Mouse (Mus musculus) spleen, adult 18-20 months (tissue): ENCODE results near the gene Tiam1.

Experiments used
- DNase-seq, 2 experiments: peaks; one replicate each; pipeline ENCODE4 v3.0.0; 2022; ENCODE audit warnings: mixed read lengths in 2 of 2

The Tiam1 gene

GRCm38 (mm10) chr16:90046494-90047158 lies 96.9 kb downstream of the Tiam1 start:
- no peak for DNase-seq

GRCm38 (mm10) chr16:90045611-90046010 lies 98.0 kb downstream of the Tiam1 start:
- DNase-seq: no peak

GRCm38 (mm10) chr16:90044004-90044754 lies 99.4 kb downstream of the Tiam1 start:
- DNase-seq: peak; percentile 22 to 34

GRCm38 (mm10) chr16:90042874-90043273 lies 100.7 kb downstream of the Tiam1 start:
- DNase-seq: no peak

- DNase-seq: no peak
Observed at GRCm38 (mm10) chr16:90042386-90042785, 101.2 kb downstream of the Tiam1 start.

- no peak for DNase-seq
Observed at GRCm38 (mm10) chr16:90040771-90041364, 102.7 kb downstream of the Tiam1 start.

GRCm38 (mm10) chr16:90035595-90036110 lies 107.9 kb downstream of the Tiam1 start:
- no peak for DNase-seq

- no peak for DNase-seq
Observed at GRCm38 (mm10) chr16:90030355-90030754, 113.2 kb downstream of the Tiam1 start.

- DNase-seq: no peak
Observed at GRCm38 (mm10) chr16:90027886-90028285, 115.7 kb downstream of the Tiam1 start.

- no peak for DNase-seq
Observed at GRCm38 (mm10) chr16:90025526-90026172, 117.9 kb downstream of the Tiam1 start.

GRCm38 (mm10) chr16:90023665-90024010 lies 119.9 kb downstream of the Tiam1 start:
- DNase-seq: no peak

- DNase-seq: no peak
Observed at GRCm38 (mm10) chr16:90022932-90023664, 120.5 kb downstream of the Tiam1 start.

GRCm38 (mm10) chr16:90016046-90016445 lies 127.5 kb downstream of the Tiam1 start:
- DNase-seq: no peak

- no peak for DNase-seq
Observed at GRCm38 (mm10) chr16:90014596-90014995, 129.0 kb downstream of the Tiam1 start.

GRCm38 (mm10) chr16:90011521-90012181 lies 131.9 kb downstream of the Tiam1 start:
- DNase-seq: no peak

- DNase-seq: no peak
Observed at GRCm38 (mm10) chr16:90008504-90008903, 135.1 kb downstream of the Tiam1 start.

GRCm38 (mm10) chr16:90007391-90007977 lies 136.1 kb downstream of the Tiam1 start:
- DNase-seq: no peak

- DNase-seq: no peak
Observed at GRCm38 (mm10) chr16:90003556-90003955, 140.0 kb downstream of the Tiam1 start.

- no peak for DNase-seq
Observed at GRCm38 (mm10) chr16:89995155-89995554, 148.4 kb downstream of the Tiam1 start.

- DNase-seq: no peak
Observed at GRCm38 (mm10) chr16:89993991-89994825, 149.4 kb downstream of the Tiam1 start.

- no peak for DNase-seq
Observed at GRCm38 (mm10) chr16:89993506-89993905, 150.1 kb downstream of the Tiam1 start.
